Mouse (Mus musculus): ENCODE data around the gene Phf13. TPM values are rescaled to one million over a fixed set of nuclear protein-coding genes. Genes with fewer than 3 reads are reported as not detected.

Phf13 gene
- total RNA-seq, 2 experiments from 2014 or later, result 2.8 to 3.4 TPM

- peak; percentile 71 for DNase-seq
Observed at GRCm38 (mm10) chr4:152013036-152013813, 17.2 kb upstream of the Phf13 start.

- DNase-seq, result no peak
Observed at GRCm38 (mm10) chr4:152012109-152012508, 16.1 kb upstream of the Phf13 start.

- no peak for DNase-seq
Observed at GRCm38 (mm10) chr4:152011171-152011760, 15.2 kb upstream of the Phf13 start.

- no peak for DNase-seq
Observed at GRCm38 (mm10) chr4:152010707-152011134, 14.7 kb upstream of the Phf13 start.

- peak; percentile 73 for DNase-seq
Observed at GRCm38 (mm10) chr4:152010091-152010706, 14.1 kb upstream of the Phf13 start.

GRCm38 (mm10) chr4:152009076-152010051 is 13.3 kb upstream of the Phf13 start:
- DNase-seq, result peak; percentile 83

GRCm38 (mm10) chr4:152008622-152009075 is 12.6 kb upstream of the Phf13 start, which contains the start of gene Klhl21:
Gene Klhl21, plus strand, starts transcription at chr4:152008803.
- DNase-seq, result peak; percentile 95

- DNase-seq, result no peak
Observed at GRCm38 (mm10) chr4:152008148-152008500, 12.1 kb upstream of the Phf13 start.

- no peak for DNase-seq
Observed at GRCm38 (mm10) chr4:152007481-152008147, 11.6 kb upstream of the Phf13 start.

GRCm38 (mm10) chr4:152006812-152007211 is 10.8 kb upstream of the Phf13 start:
- DNase-seq, result no peak

- DNase-seq, result no peak
Observed at GRCm38 (mm10) chr4:152006137-152006536, 10.1 kb upstream of the Phf13 start.

GRCm38 (mm10) chr4:152002063-152002462 is 6.0 kb upstream of the Phf13 start:
- DNase-seq, result no peak

- DNase-seq, result no peak
Observed at GRCm38 (mm10) chr4:152001335-152001734, 5.3 kb upstream of the Phf13 start.

- no peak for DNase-seq
Observed at GRCm38 (mm10) chr4:152000906-152001305, 4.8 kb upstream of the Phf13 start.

GRCm38 (mm10) chr4:151999481-151999880 is 3.4 kb upstream of the Phf13 start:
- no peak for DNase-seq

- no peak for DNase-seq
Observed at GRCm38 (mm10) chr4:151997701-151998100, 1.6 kb upstream of the Phf13 start.

GRCm38 (mm10) chr4:151996951-151997222 is 829 bp upstream of the Phf13 start:
- DNase-seq, result no peak

GRCm38 (mm10) chr4:151995371-151996172 is 486 bp downstream of the Phf13 start:
- no peak for DNase-seq

GRCm38 (mm10) chr4:151994228-151995171 is 1.6 kb downstream of the Phf13 start:
- peak; percentile 47 for DNase-seq

- DNase-seq, result no peak
Observed at GRCm38 (mm10) chr4:151993035-151993434, 3.0 kb downstream of the Phf13 start.

Measured in gastrocnemius, postnatal 25 days (tissue).